Mouse (Mus musculus): ENCODE results near the gene Gm10570. TPM values are rescaled to one million over a fixed set of nuclear protein-coding genes. Genes with fewer than 3 reads are reported as not detected.

Gene Gm10570
- polyA plus RNA-seq, 1 experiment from 2014 or later: not detected

DNA sequence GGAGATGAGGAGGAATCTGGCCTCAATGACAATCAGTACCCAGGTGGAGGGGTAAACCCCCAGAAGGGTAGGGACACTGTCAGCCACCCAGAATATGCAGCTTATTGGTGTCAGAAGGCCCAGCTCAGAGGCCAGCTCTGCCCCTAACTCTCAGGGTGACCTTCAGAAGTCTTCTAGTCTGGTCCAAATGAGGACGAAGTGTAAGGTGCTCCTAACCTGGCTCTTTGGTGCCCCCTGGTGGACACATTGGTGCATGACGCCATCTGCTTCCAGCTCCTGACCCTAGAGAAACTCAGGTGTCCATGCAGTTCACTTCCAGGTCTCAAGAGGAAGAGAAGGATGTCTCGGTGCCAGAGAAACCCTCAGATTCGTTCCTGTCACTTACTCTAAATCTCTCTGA lies 16.2 kb downstream of the Gm10570 start:
- no peak for ATAC-seq
- no peaks in the 10 kb centered on the region for H3K27me3 ChIP-seq
- in situ Hi-C loops (cut with MboI; ENCODE audit: low pct_unique_long_range_greater_than_20kb): loop anchor here (5.0 kb wide), 2 partner anchors 45 to 95 kb away; no protein-coding TSS in a partner anchor
- no peak for DNase-seq (ENCODE audit: low read depth, low spot score)
- peak; percentile 72 for TF ChIP-seq CTCF (IDR thresholded peaks at IDR 0.05)
- ChIA-PET CTCF (interaction anchor here (0.6 to 3.6 kb wide), 9 partner anchors 10 to 242 kb away, joined by 3 to 18 read pairs (median 3); no protein-coding TSS in a partner anchor), POLR2A (no interaction called here)

DNA sequence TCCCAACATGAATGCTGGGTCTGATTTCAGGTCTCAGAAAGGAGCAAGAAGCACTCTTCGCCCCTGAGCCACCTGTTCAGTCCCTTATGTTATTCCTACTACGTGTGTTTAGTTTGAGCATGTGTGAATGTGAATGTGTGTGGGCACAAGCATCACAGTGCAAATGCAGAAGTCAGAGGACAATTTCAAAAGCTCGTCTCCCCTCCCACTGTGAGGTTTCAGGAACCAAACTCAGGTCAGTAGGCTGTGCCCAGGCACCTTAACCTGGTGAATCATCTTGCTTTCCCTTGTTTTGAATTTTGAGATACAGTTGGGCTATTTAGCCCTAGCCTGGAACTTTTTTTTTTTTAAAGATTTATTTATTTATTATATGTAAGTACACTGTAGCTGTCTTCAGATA lies 18.6 kb downstream of the Gm10570 start:
- ChIA-PET CTCF (interaction anchor here (3.6 kb wide), 1 partner anchor 91 kb away, joined by 18 read pairs; no protein-coding TSS in a partner anchor), POLR2A (no interaction called here)
- no peaks in the 10 kb centered on the region for H3K27me3 ChIP-seq
- DNase-seq (ENCODE audit: low read depth, low spot score) (no peak), ATAC-seq (no peak)
- in situ Hi-C loops (cut with MboI; ENCODE audit: low pct_unique_long_range_greater_than_20kb): loop anchor here (5.0 kb wide), 2 partner anchors 43 to 93 kb away; no protein-coding TSS in a partner anchor
- TF ChIP-seq CTCF (IDR thresholded peaks at IDR 0.05): no peak

- POLR2A ChIA-PET: no interaction called here
- ATAC-seq (no peak), DNase-seq (ENCODE audit: low read depth, low spot score) (no peak)
- CTCF ChIA-PET: no interaction called here
- no peaks in the 10 kb centered on the region for H3K27me3 ChIP-seq
- in situ Hi-C loops (cut with MboI; ENCODE audit: low pct_unique_long_range_greater_than_20kb): no loop called here
- TF ChIP-seq CTCF (IDR thresholded peaks at IDR 0.05): no peak
Measured at GRCm38 (mm10) chr4:130286531-130286930, 21.9 kb downstream of the Gm10570 start.

- ATAC-seq (no peak), DNase-seq (ENCODE audit: low read depth, low spot score) (no peak)
- no peak for TF ChIP-seq CTCF (IDR thresholded peaks at IDR 0.05)
- POLR2A ChIA-PET: no interaction called here
- in situ Hi-C loops (cut with MboI; ENCODE audit: low pct_unique_long_range_greater_than_20kb): loop anchor here (5.0 kb wide), 1 partner anchor 658 kb away; the partner anchor contains the start of gene Matn1
- CTCF ChIA-PET: interaction anchor here (1.4 to 1.5 kb wide), 2 partner anchors 10 to 29 kb away, joined by 4 read pairs; no protein-coding TSS in a partner anchor
- H3K27me3 ChIP-seq: no peaks in the 10 kb centered on the region
Measured at GRCm38 (mm10) chr4:130283826-130284225, 24.6 kb downstream of the Gm10570 start.

- H3K27me3 ChIP-seq: no peaks in the 10 kb centered on the region
- ATAC-seq (no peak), DNase-seq (ENCODE audit: low read depth, low spot score) (no peak)
- POLR2A ChIA-PET: no interaction called here
- CTCF ChIA-PET: interaction anchor here (1.4 to 1.7 kb wide), 2 partner anchors 9 kb away, joined by 3 to 4 read pairs; no protein-coding TSS in a partner anchor
- in situ Hi-C loops (cut with MboI; ENCODE audit: low pct_unique_long_range_greater_than_20kb): loop anchor here (5.0 kb wide), 1 partner anchor 659 kb away; the partner anchor contains the start of gene Matn1
- TF ChIP-seq CTCF (IDR thresholded peaks at IDR 0.05): no peak
Measured at GRCm38 (mm10) chr4:130282856-130283255, 25.6 kb downstream of the Gm10570 start.

DNA sequence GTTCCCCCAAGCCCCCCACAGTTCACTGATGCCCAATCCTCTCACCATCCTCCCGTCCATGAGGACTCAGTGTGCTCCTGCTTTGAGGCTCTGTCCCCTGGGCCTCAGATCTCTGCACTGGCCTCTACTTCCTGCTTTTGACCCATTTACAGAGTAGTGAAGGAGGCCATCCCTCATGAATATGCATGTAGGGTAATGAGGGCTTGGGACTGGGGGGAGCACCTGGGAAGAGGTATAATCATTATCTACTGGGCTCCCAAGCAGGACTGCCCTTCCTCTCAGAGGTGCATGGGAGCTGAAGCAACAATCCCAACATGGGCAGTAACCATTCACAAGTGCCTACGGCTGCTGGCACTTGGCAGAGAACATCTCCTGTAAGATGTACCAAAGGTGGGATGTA lies 29.4 kb downstream of the Gm10570 start, which contains the start of gene Serinc2:
Serinc2 (minus strand) TSS at position 101 of the 400 bp plus-strand sequence.
- DNase-seq (ENCODE audit: low read depth, low spot score) (no peak), ATAC-seq (no peak)
- no peak for TF ChIP-seq CTCF (IDR thresholded peaks at IDR 0.05)
- ChIA-PET POLR2A (no interaction called here), CTCF (interaction anchor here (0.6 kb wide), 1 partner anchor 13 kb away, joined by 3 read pairs; no protein-coding TSS in a partner anchor)
- H3K27me3 ChIP-seq: no peaks in the 10 kb centered on the region
- in situ Hi-C loops (cut with MboI; ENCODE audit: low pct_unique_long_range_greater_than_20kb): no loop called here

DNA sequence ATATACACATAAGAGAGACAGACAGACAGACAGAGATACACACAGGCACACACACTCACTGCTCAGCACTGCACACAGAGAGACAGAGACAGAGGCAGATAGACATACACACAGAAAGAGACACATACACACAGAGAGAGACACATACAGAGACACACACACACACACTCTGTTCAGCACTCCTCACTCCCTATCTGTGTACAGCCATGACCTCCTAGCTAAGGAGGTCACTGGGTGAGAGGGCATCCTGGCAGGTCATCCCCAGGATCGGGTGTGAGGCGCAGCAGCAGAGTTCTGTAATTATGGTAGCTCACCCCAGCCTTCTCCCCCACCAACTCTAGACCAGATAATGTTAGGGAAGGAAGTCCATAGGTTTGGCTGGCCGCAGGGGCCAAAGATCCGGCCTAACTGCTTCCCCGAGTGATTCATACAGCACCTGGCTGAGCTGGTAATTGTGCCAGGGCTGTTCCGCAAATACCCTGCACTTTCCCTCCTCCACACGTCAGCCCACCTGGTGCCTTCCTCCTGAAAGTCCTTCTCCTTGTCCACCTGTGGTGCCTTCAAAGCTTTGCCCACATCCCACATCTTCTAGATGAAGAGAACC lies 31.8 kb downstream of the Gm10570 start:
- ChIA-PET CTCF (no interaction called here), POLR2A (no interaction called here)
- DNase-seq (ENCODE audit: low read depth, low spot score) (no peak), ATAC-seq (no peak)
- in situ Hi-C loops (cut with MboI; ENCODE audit: low pct_unique_long_range_greater_than_20kb): no loop called here
- TF ChIP-seq CTCF (IDR thresholded peaks at IDR 0.05): no peak
- no peaks in the 10 kb centered on the region for H3K27me3 ChIP-seq

DNA sequence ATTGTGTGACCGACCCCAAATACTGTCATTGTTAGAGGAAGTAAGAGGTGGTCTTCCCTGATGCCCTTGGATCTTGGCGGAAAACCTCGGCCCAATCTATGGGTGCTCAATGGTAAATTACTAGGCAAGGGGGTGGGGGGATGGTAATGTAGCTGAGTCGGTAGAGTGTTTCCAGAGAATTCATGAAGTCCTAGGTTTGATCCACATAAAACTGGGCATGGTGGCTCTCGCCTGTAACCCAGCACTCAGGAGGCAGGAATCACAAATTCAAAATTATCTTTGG lies 32.7 kb downstream of the Gm10570 start:
- in situ Hi-C loops (cut with MboI; ENCODE audit: low pct_unique_long_range_greater_than_20kb): no loop called here
- ChIA-PET CTCF (interaction anchor here (1.8 kb wide), 1 partner anchor 21 kb away, joined by 5 read pairs; no protein-coding TSS in a partner anchor), POLR2A (no interaction called here)
- no peaks in the 10 kb centered on the region for H3K27me3 ChIP-seq
- ATAC-seq: no peak
- no peak for TF ChIP-seq CTCF (IDR thresholded peaks at IDR 0.05)
- DNase-seq (ENCODE audit: low read depth, low spot score): no peak

- in situ Hi-C loops (cut with MboI; ENCODE audit: low pct_unique_long_range_greater_than_20kb): no loop called here
- ChIA-PET CTCF (interaction anchor here (1.6 to 1.8 kb wide), 2 partner anchors 17 to 22 kb away, joined by 4 to 5 read pairs; no protein-coding TSS in a partner anchor), POLR2A (no interaction called here)
- TF ChIP-seq CTCF (IDR thresholded peaks at IDR 0.05): no peak
- H3K27me3 ChIP-seq: no peaks in the 10 kb centered on the region
- DNase-seq (ENCODE audit: low read depth, low spot score) (no peak), ATAC-seq (no peak)
Measured at GRCm38 (mm10) chr4:130275016-130275822, 33.3 kb downstream of the Gm10570 start.

GRCm38 (mm10) chr4:130274346-130275015 lies 34.0 kb downstream of the Gm10570 start:
- DNase-seq (ENCODE audit: low read depth, low spot score) (no peak), ATAC-seq (no peak)
- no peaks in the 10 kb centered on the region for H3K27me3 ChIP-seq
- in situ Hi-C loops (cut with MboI; ENCODE audit: low pct_unique_long_range_greater_than_20kb): no loop called here
- ChIA-PET CTCF (interaction anchor here (1.0 to 1.8 kb wide), 3 partner anchors 9 to 22 kb away, joined by 4 to 5 read pairs (median 4); no protein-coding TSS in a partner anchor), POLR2A (no interaction called here)
- no peak for TF ChIP-seq CTCF (IDR thresholded peaks at IDR 0.05)

Data from Patski (cell line).